Mouse (Mus musculus) heart, embryonic 10.5 days (tissue): ENCODE data around the gene Lgals8. TPM values are rescaled to one million over a fixed set of nuclear protein-coding genes. Genes with fewer than 3 reads are reported as not detected.
"Not testable (repeated sequence)": the region's sequence is repeated elsewhere in the genome, so short reads cannot be mapped to it uniquely, and the experiment has no call there.

ENCODE experiments used
- DNase-seq: peaks from one replicate; pipeline ENCODE4 v3.0.0-alpha.2; 2017; ENCODE audit warnings: low spot score
- H3K27ac ChIP-seq: fragments of 300-500 bp; sonication (generic); 2 replicates; pipeline ENCODE4 v1.5.1; 2016; ENCODE audit warnings: mild to moderate bottlenecking
- H3K27me3 ChIP-seq: fragments of 300-500 bp; sonication (generic); 2 replicates; pipeline ENCODE4 v1.6.1; 2016; ENCODE audit warnings: mild to moderate bottlenecking; ENCODE audit not compliant: poor library complexity, insufficient read depth, severe bottlenecking
- H3K36me3 ChIP-seq: fragments of 300-500 bp; sonication (generic); 2 replicates; pipeline ENCODE4 v1.6.1; 2016; ENCODE audit warnings: mild to moderate bottlenecking, moderate library complexity
- H3K4me1 ChIP-seq: fragments of 300-500 bp; sonication (generic); 2 replicates; pipeline ENCODE4 v1.6.1; 2016; ENCODE audit warnings: mild to moderate bottlenecking
- H3K4me3 ChIP-seq: fragments of 300-500 bp; sonication (generic); 2 replicates; pipeline ENCODE4 v1.5.1; 2016; ENCODE audit warnings: mild to moderate bottlenecking, moderate library complexity
- H3K9me3 ChIP-seq: fragments of 300-500 bp; sonication (generic); 2 replicates; pipeline ENCODE4 v1.6.1; 2016; ENCODE audit warnings: mild to moderate bottlenecking, moderate library complexity
- WGBS: fragments of 180-500 bp; shearing (Covaris S2); methylation state at CpG from one replicate; pipeline ENCODE4 v1.1.7; 2016; 5-methylcytosine and 5-hydroxymethylcytosine counted together
- polyA plus RNA-seq: library from polyadenylated mRNA; unstranded; fragments of >200 nt; fragmentation: Nextera tagmentation; extraction: Ambion mirVana; gene quantifications from 2 replicates; pipeline ENCODE4 v1.2.1, GENCODE M21; 2016

Gene Lgals8
- polyA plus RNA-seq, 1 experiment from 2014 or later: 11.2 TPM

DNA sequence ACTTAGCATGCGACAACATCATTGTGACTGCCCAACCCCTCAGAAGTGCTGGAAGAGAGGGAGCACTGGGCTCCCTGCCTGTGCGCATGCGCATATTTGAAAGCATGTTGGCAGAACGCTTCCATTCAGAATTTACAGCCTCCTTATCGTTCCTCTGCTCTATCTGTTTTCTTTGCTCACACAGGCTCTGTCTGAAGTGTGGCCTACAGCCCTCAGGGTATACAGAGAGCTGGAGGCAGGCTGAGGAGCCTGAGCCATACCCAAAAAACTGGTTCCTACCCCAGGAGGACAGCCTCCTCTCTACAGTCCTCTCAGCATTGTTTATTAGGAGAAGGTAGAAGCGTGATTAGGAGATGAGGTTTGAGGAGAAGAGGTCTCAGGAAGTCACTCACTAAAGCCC lies 15.1 kb upstream of the Lgals8 start:
- no peaks in the 10 kb centered on the region for H3K4me1 ChIP-seq
- no peak overlapping the region for H3K4me3 ChIP-seq
- H3K27ac ChIP-seq: no peak overlapping the region
- DNase-seq: no peak
- no peaks in the 10 kb centered on the region for H3K9me3 ChIP-seq
- WGBS: 79% methylated on average over 6 of the region's 6 CpGs
- no peaks in the 10 kb centered on the region for H3K36me3 ChIP-seq
- H3K27me3 ChIP-seq: no peaks in the 10 kb centered on the region

DNA sequence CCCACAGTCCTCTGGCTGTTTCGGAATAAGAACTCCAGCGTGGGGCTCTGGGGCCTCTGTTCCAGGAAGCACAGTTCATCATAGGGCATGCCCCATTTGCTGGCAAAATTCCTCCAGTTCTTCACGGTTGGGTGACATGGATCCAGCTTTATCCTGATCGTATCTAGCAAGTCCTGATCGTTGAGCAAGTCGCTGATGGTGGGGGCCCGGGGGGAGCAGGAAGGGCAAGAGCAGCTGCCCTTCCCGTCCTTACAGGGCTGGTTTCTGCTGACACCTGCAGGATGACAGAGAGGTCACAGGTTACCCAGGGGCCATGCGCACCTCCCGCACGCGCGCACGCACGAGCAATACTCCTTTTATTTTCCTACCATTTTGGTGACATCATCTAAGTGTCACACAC lies 13.6 kb upstream of the Lgals8 start:
- Histone ChIP-seq H3K27me3 (no peaks in the 10 kb centered on the region), H3K36me3 (no peaks in the 10 kb centered on the region), H3K4me1 (no peaks in the 10 kb centered on the region), H3K27ac (no peak overlapping the region), H3K9me3 (no peaks in the 10 kb centered on the region), H3K4me3 (no peak overlapping the region)
- 76% methylated on average over 15 of the region's 15 CpGs for WGBS
- DNase-seq: no peak

DNA sequence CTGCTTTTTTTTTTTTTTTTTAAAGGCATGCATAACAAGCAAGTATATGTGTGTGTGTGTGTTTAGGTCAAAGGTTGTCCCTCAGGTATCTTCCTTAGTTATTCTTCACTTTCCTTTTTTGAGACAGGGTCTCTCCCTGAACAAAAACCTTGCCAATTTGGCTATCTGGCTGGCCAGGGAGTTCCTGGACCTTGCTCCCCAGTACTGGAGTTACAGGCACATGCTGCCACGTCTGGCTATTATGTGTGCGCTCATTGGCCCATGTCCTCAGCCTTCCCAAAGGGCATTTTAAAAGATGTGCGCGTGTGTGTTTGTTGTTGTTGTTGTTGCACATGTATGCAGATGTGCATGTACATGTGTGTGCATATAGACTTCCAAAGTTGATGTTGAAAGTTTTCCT lies 12.1 kb upstream of the Lgals8 start:
- no peak overlapping the region for H3K27ac ChIP-seq
- H3K4me1 ChIP-seq: no peaks in the 10 kb centered on the region
- DNase-seq: no peak
- WGBS: 87% methylated on average over 4 of the region's 4 CpGs
- H3K9me3 ChIP-seq: no peaks in the 10 kb centered on the region
- H3K36me3 ChIP-seq: no peaks in the 10 kb centered on the region
- no peak overlapping the region for H3K4me3 ChIP-seq
- H3K27me3 ChIP-seq: no peaks in the 10 kb centered on the region

DNA sequence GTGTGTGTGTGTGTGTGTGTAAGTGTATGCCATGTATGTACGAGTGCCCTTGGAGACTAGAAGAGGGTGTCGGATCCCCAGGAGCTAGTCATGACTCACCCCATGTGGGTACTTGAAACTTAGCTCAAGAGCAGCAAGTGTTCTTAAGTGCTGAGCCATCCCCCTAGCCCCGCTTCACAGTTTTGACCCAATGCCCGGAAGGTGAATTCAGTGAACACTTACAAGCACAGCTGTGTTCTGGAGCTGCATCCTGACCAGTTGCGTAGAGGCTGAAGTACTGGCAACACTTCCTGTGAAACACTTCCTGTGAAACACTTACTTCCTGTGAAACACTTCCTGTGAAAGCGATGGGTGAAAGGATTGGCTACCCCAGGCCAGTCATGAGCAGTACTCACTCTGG lies 10.5 kb upstream of the Lgals8 start:
- H3K27ac ChIP-seq: no peak overlapping the region
- no peaks in the 10 kb centered on the region for H3K36me3 ChIP-seq
- H3K4me1 ChIP-seq: no peaks in the 10 kb centered on the region
- WGBS: 76% methylated on average over 6 of the region's 6 CpGs
- H3K4me3 ChIP-seq: no peak overlapping the region
- DNase-seq: no peak
- no peaks in the 10 kb centered on the region for H3K9me3 ChIP-seq
- H3K27me3 ChIP-seq: no peaks in the 10 kb centered on the region

DNA sequence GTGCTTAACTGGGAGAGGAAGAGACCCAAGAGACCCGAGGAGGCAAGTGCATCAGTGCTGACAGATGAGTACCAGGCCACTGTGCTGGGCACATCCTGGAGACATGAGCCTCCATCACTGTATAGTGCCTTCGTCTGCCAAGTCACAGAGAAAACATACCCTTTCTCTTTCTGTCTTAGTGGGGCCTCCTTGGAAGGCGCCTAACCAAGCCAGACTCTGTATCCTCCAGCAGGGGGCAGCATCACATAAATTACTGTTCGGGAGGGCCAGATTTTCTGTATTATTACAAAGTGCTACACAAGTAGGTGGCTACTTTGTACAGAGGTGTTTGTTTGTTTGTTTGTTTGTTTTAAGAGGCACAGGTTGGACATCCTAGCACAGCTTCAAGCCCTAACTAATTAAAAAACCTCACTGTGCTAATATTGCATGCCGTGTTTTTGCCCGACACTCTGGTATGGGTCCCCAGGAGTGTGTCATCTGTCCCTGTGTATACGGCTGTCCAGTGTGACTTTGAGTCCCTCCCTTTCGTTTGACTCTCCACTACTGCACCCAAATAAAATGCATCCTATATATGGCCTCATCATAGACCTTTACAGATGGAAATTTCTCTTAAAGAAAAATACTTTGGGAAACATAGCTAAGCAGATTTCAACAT lies 9.1 kb upstream of the Lgals8 start:
- Histone ChIP-seq H3K27ac (no peak overlapping the region), H3K4me1 (no peaks in the 10 kb centered on the region), H3K27me3 (no peaks in the 10 kb centered on the region), H3K9me3 (no peaks in the 10 kb centered on the region), H3K4me3 (no peak overlapping the region), H3K36me3 (no peaks in the 10 kb centered on the region)
- WGBS: 38% methylated on average over 8 of the region's 8 CpGs
- no peak for DNase-seq

DNA sequence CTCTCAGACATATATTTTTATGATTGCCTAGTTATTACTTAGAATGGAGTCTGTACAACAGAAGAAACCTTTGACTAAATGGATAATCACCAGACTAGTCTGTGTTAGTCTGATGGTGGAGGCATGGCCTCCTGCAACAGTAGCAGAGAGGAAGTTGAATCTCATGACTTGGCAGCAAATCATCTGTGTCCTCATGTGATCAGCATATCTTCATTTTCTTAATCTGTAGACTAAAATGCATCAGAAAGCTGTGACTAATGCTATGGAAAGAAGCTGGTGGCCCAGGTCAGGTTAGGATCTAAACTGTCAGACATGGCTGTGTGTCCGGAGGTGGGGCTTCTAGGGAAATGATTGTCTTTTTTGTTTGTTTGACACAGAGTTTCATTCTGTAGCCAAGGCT lies 3.7 kb upstream of the Lgals8 start:
- H3K4me3 ChIP-seq: no peak overlapping the region
- 89% methylated on average over 1 of the region's 1 CpGs for WGBS
- no peaks in the 10 kb centered on the region for H3K36me3 ChIP-seq
- H3K4me1 ChIP-seq: no peaks in the 10 kb centered on the region
- H3K27ac ChIP-seq: no peak overlapping the region
- H3K9me3 ChIP-seq: no peaks in the 10 kb centered on the region
- no peaks in the 10 kb centered on the region for H3K27me3 ChIP-seq
- no peak for DNase-seq

DNA sequence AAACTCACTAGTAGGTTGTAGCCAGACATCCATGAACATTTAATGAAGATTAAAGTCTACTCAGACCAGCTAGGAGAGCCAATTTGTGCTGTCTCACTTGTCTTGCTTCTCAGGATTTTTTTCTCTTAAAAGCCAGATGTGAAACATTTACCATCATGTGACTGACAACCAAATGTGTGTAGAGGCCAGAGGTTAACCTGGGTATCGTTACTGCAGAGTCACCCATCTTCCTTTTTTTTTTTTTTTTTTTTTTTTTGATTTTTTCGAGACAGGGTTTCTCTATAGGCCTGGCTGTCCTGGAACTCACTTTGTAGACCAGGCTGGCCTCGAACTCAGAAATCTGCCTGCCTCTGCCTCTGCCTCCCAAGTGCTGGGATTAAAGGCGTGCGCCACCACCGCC lies 585 bp downstream of the Lgals8 start:
- H3K4me3 ChIP-seq, H3K27ac ChIP-seq: not testable (repeated sequence)
- WGBS: 74% methylated on average over 6 of the region's 6 CpGs

DNA sequence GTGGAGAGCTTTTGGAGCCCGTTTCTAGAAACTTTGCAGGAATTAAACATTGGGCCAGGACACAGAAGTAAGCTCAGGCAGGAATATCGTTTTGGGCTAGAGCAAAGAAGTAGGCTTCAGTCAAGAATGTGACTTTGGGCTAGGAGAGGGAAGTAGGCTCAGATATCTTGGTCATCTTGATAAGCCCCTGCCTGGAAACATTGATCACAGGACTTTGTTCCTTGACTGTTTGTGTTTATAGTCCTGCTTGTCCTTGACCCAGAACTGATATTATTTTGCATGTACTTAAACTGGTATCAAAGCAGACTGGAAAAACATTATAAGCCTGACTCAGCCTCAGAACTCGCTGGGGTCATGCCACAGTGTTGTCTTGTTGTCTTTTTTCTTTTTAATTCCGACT lies 2.1 kb downstream of the Lgals8 start:
- Histone ChIP-seq H3K27ac (no peak overlapping the region), H3K36me3 (no peaks in the 10 kb centered on the region), H3K4me1 (peaks cover 5% of the 10 kb centered on the region; the same call in 1 of the 2 replicates), H3K9me3 (no peaks in the 10 kb centered on the region), H3K4me3 (no peak overlapping the region), H3K27me3 (no peaks in the 10 kb centered on the region)
- WGBS: 70% methylated on average over 4 of the region's 4 CpGs
- no peak for DNase-seq

More for the DNA sequence above, 585 bp downstream of the Lgals8 start:
- not testable (repeated sequence) for DNase-seq, H3K27me3 ChIP-seq, H3K36me3 ChIP-seq, H3K9me3 ChIP-seq, H3K4me1 ChIP-seq

DNA sequence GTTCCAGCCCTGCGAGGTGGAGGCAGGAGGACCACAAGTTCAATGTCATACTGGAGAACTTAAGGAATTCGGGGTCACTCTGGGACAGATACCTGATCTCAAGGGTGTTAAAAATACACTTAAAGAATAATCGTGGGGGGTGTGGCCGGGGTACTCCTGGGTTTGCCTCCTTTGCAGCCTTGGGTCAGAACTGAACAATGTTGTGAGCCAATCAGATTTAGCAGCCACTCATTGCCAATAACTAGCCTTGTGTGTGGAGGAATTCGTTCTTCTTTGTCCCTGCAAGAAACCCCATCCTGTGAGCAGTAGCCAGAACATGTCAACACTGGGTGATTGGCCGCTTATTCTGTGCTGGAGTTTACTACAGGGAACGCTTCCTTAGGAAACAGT lies 3.0 kb downstream of the Lgals8 start:
- DNase-seq: no peak
- H3K27ac ChIP-seq: peak overlapping the region; percentile 86
- no peaks in the 10 kb centered on the region for H3K27me3 ChIP-seq
- no peaks in the 10 kb centered on the region for H3K36me3 ChIP-seq
- WGBS: 3% methylated on average over 7 of the region's 7 CpGs
- H3K4me3 ChIP-seq: peak overlapping the region; percentile 75
- H3K9me3 ChIP-seq: no peaks in the 10 kb centered on the region
- peaks cover 5% of the 10 kb centered on the region; the same call in 1 of the 2 replicates for H3K4me1 ChIP-seq

DNA sequence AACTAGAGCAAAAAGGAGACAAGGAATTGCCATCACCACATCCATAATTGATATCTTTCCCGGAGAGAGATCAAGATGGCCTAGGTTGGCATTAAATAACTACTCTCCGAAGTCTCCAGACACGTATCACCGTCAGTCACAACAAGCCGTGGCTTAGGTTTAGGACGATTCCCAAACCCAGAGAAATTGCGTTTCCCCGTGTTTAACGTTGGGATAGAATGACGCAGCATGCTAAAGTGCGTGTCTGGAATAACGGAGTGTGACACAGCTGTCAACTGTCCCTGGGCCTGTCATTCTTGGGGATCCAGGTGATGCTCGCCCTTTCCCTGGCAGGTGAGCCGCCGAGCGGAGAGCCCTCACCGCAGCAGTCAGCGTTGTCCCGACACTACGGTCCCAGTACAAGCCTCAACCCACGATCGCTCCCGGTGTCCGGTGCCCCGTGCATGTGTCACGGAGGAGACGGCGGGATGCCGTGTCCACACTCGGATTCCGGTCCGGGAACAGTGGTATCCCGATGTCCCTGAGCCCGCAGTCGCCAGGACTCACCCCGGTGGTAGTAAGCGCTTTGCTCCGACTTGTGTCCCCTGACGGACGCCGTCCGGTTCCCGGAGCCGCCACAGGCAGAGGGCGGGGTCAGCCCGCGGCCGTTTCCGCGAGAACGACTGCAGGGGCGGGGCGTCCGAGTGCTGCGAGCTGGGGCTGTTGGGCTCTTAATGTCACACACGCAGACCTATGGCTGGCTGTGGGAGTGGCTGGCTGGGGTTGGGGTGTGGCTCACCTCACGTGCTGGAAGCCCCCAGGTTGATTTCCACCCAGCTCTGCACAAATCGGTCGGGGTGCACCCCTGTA lies 3.6 kb downstream of the Lgals8 start:
- DNase-seq: peak; percentile 98
- Histone ChIP-seq H3K4me3 (peak overlapping the region; percentile 75), H3K27me3 (no peaks in the 10 kb centered on the region), H3K9me3 (no peaks in the 10 kb centered on the region), H3K27ac (peak overlapping the region; percentile 86), H3K36me3 (0 out of 2 replicates have a peak, but pooled peaks cover under 1% of the 10 kb centered on the region), H3K4me1 (peaks cover 5% of the 10 kb centered on the region; the same call in 1 of the 2 replicates)
- under 1% methylated on average over 59 of the region's 59 CpGs for WGBS

DNA sequence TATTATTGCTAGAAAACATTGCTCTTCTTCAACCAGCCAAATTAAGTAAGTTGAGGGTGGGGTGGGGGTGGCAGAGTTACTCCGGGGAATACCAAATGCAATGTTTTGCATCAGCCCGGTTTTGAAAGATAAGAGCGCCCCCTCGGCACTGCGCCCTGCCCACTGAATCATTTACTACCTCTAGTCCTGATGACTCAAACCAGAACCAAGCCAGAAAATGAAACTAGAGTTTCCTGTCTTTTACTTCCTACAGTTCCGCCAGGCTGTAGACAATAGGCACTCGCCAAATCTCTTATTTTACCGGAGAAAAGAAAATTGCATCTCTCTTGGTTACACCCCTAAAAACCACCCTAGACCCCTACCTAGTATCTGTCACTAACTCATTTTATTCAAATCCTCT lies 4.3 kb downstream of the Lgals8 start:
- Histone ChIP-seq H3K9me3 (no peaks in the 10 kb centered on the region), H3K36me3 (0 out of 2 replicates have a peak, but pooled peaks cover 2% of the 10 kb centered on the region), H3K27me3 (no peaks in the 10 kb centered on the region), H3K4me1 (peaks cover 5% of the 10 kb centered on the region; the same call in 1 of the 2 replicates), H3K4me3 (peak overlapping the region; percentile 75), H3K27ac (peak overlapping the region; percentile 86; the same call in 1 of the 2 replicates)
- WGBS: 8% methylated on average over 8 of the region's 8 CpGs
- DNase-seq: no peak

DNA sequence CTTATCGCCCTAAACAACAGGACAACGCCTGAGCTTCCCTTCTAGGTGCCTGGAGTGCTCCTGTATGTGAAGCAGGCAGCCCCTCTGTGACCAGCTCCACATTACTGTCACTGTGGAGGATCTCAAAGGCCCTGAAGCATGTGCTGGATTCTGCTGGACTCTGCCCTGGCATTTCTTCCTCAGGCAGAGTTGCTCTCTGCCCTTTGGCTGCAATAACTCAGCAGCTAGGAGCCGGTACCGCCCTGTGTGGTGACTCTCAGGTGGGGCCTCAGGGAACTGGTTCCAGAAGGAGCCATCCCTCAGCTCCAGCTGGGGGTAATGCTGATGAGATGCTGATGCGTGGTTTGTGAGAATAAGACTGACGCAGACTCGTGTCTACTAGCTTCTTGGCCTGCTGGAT lies 8.0 kb downstream of the Lgals8 start:
- Histone ChIP-seq H3K27ac (no peak overlapping the region), H3K4me3 (no peak overlapping the region), H3K9me3 (no peaks in the 10 kb centered on the region), H3K27me3 (no peaks in the 10 kb centered on the region), H3K36me3 (peaks cover 10% of the 10 kb centered on the region; the same call in 1 of the 2 replicates), H3K4me1 (0 out of 2 replicates have a peak, but pooled peaks cover under 1% of the 10 kb centered on the region)
- WGBS: 67% methylated on average over 7 of the region's 7 CpGs
- DNase-seq: no peak

DNA sequence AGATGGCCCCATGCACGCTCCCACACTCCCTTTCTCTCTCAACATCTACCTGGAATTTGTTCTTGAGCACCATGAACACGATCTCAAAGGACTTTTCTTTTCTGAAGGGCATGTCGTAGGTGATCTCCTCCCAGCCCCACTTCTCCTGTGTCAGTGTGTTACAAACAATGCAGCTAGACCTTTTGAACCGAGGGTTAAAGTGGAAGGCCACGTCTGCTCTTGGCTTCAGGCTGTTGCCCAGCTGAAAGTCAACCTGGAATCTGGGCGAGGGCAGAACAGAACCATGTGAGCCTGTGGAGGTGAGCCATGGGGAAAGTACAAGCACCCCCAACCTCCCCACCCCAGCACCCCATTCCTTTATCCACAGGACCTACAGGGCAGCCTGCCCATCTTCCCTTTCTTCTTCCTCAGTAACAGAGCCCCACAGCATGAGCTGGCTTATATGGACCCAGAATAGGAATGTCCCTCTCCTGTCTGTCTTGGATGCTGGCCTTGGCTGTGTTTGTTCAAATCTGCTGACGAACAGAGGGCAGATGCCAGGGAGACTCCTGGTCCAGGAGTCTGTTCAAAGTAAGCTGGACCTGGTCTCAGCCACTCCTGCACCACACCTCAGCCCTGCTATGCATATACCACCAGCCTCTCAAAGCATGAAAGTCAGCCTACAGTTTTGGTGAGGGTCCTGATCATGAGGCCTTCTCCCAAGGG lies 9.9 kb downstream of the Lgals8 start:
- DNase-seq: no peak

More for the DNA sequence above, 9.9 kb downstream of the Lgals8 start:
- Histone ChIP-seq H3K27ac (no peak overlapping the region), H3K36me3 (peaks cover 10% of the 10 kb centered on the region; the same call in 1 of the 2 replicates), H3K27me3 (no peaks in the 10 kb centered on the region), H3K4me1 (no peaks in the 10 kb centered on the region), H3K4me3 (no peak overlapping the region), H3K9me3 (no peaks in the 10 kb centered on the region)
- WGBS: 79% methylated on average over 7 of the region's 7 CpGs
